ENCODE assay signal across 8 mouse cellular contexts in genomic region chr1:153751763-153752301, GRCm38 (mm10). TPM values are rescaled to one million over a fixed set of nuclear protein-coding genes. Genes with fewer than 3 reads are reported as not detected.
A peak's percentile ranks its signal among the peaks of the same experiment; 100 is the strongest.
DNase-seq lines count a peak whose midpoint lies in the region; ATAC-seq lines count a peak whose summit lies in the region.

No protein-coding gene starts in this region.

- H3K9me3 ChIP-seq in midbrain, embryonic 13.5 days = no peaks in the 10 kb centered on the region
- H3K9me3 ChIP-seq in midbrain, embryonic 10.5 days (replicated peaks) = no peaks in the 10 kb centered on the region
- H3K9me3 ChIP-seq in heart, embryonic 14.5 days (ENCODE audit: control insufficient read depth, low read length) = no peaks in the 10 kb centered on the region
- H3K9me3 ChIP-seq in midbrain, embryonic 15.5 days = no peaks in the 10 kb centered on the region

- H3K4me1 ChIP-seq in midbrain, embryonic 13.5 days (replicated peaks) = peaks cover 48% of the 10 kb centered on the region
- peaks cover 33% of the 10 kb centered on the region for H3K4me1 ChIP-seq in midbrain, embryonic 10.5 days
- peaks cover 23 to 36% of the 10 kb centered on the region in 2 experiments for H3K4me1 ChIP-seq in heart, embryonic 14.5 days (ENCODE audit: control insufficient read depth in 2 of 2, insufficient read depth in 2 of 2, low read length in 2 of 2)
- peaks cover 39% of the 10 kb centered on the region for H3K4me1 ChIP-seq in midbrain, embryonic 15.5 days

- WGBS in midbrain, embryonic 13.5 days = 51% methylated on average over 13 of the region's 13 CpGs
- WGBS in midbrain, embryonic 10.5 days = 61% methylated on average over 13 of the region's 13 CpGs
- WGBS in heart, embryonic 14.5 days = 13% methylated on average over 13 of the region's 13 CpGs
- WGBS in midbrain, embryonic 15.5 days = 58% methylated on average over 13 of the region's 13 CpGs

- H3K4me3 ChIP-seq in midbrain, embryonic 13.5 days (replicated peaks) = 0 out of 2 replicates have a peak overlapping the region, but pooled peaks have one; percentile 3
- no peak overlapping the region for H3K4me3 ChIP-seq in midbrain, embryonic 10.5 days
- H3K4me3 ChIP-seq in heart, embryonic 14.5 days (ENCODE audit: control insufficient read depth in 1 of 2, insufficient read depth in 1 of 2, low read depth in 1 of 2, low read length in 2 of 2) = peak overlapping the region; percentile 32 to 48
- peak overlapping the region; percentile 8 for H3K4me3 ChIP-seq in midbrain, embryonic 15.5 days

- peak overlapping the region; percentile 40 for H3K4me2 ChIP-seq in midbrain, embryonic 13.5 days (replicated peaks)
- H3K4me2 ChIP-seq in heart, embryonic 14.5 days (ENCODE audit: low read length) = peak overlapping the region; percentile 70
- peak overlapping the region; percentile 30 for H3K4me2 ChIP-seq in midbrain, embryonic 15.5 days

- peaks cover 34% of the 10 kb centered on the region for H3K36me3 ChIP-seq in midbrain, embryonic 13.5 days
- H3K36me3 ChIP-seq in midbrain, embryonic 10.5 days = peaks cover 8% of the 10 kb centered on the region; the same call in 1 of the 2 replicates
- 0 out of 2 replicates have a peak, but pooled peaks cover 3% of the 10 kb centered on the region for H3K36me3 ChIP-seq in heart, embryonic 14.5 days (ENCODE audit: control insufficient read depth, insufficient read depth, low read length)
- H3K36me3 ChIP-seq in midbrain, embryonic 15.5 days (replicated peaks) = peaks cover 14% of the 10 kb centered on the region; the same call in 1 of the 2 replicates

- DNase-seq in midbrain, embryonic 10.5 days (ENCODE audit: low spot score) = no peak
- peak; percentile 71 for DNase-seq in brain, adult 2 months (ENCODE audit: low read depth, low spot score)
- DNase-seq in kidney, postnatal 4 days = peak; percentile 49 to 62
- peak; percentile 60 for DNase-seq in thymus, postnatal 25 days
- DNase-seq in right cerebral cortex, postnatal 10 days (ENCODE audit: low spot score in 2 of 2) = no peak

- no peak for ATAC-seq in midbrain, embryonic 13.5 days
- ATAC-seq in heart, embryonic 14.5 days (ENCODE audit: insufficient number of reproducible peaks, insufficient read depth, low FRiP score, low read depth) = no peak
- no peak for ATAC-seq in midbrain, embryonic 15.5 days (replicated peaks)

- 0 out of 2 replicates have a peak overlapping the region, but pooled peaks have one; percentile 14 for H3K9ac ChIP-seq in midbrain, embryonic 13.5 days (replicated peaks)
- peak overlapping the region; percentile 50 for H3K9ac ChIP-seq in heart, embryonic 14.5 days (ENCODE audit: low read length)
- H3K9ac ChIP-seq in midbrain, embryonic 15.5 days = no peak overlapping the region; the same call in 1 of the 2 replicates

- H3K27ac ChIP-seq in midbrain, embryonic 13.5 days = no peak overlapping the region
- no peak overlapping the region for H3K27ac ChIP-seq in midbrain, embryonic 10.5 days (replicated peaks)
- peak overlapping the region; percentile 53 to 76 for H3K27ac ChIP-seq in heart, embryonic 14.5 days (replicated peaks in 1 of 2; ENCODE audit: control insufficient read depth in 1 of 2, insufficient read depth in 1 of 2, low read depth in 2 of 2, low read length in 2 of 2)
- H3K27ac ChIP-seq in midbrain, embryonic 15.5 days = peak overlapping the region; percentile 45; the same call in 1 of the 2 replicates

- no peaks in the 10 kb centered on the region for H3K27me3 ChIP-seq in midbrain, embryonic 13.5 days
- H3K27me3 ChIP-seq in midbrain, embryonic 10.5 days (ENCODE audit: low read depth, poor library complexity, severe bottlenecking) = 0 out of 2 replicates have a peak, but pooled peaks cover 9% of the 10 kb centered on the region
- H3K27me3 ChIP-seq in heart, embryonic 14.5 days (ENCODE audit: control insufficient read depth, insufficient read depth, low read length) = 0 out of 2 replicates have a peak, but pooled peaks cover 2% of the 10 kb centered on the region
- no peaks in the 10 kb centered on the region for H3K27me3 ChIP-seq in midbrain, embryonic 15.5 days (replicated peaks)

RNA-seq across cellular contexts. Expression of gene Rnasel, which starts 2.6 kb away (rescaled TPM):
- 57.3 and 62.8 TPM in 2 replicates for polyA plus RNA-seq in midbrain, embryonic 13.5 days (2015; fragmentation: Nextera tagmentation; extraction: Ambion mirVana)
- polyA plus RNA-seq in midbrain, embryonic 10.5 days (2016; fragmentation: Nextera tagmentation; extraction: Ambion mirVana) = 10.1 and 20.3 TPM in 2 replicates
- 24.3 and 26.7 TPM in 2 replicates for polyA plus RNA-seq in heart, embryonic 14.5 days (2014; fragmentation: Nextera tagmentation; extraction: Ambion mirVana)
- polyA plus RNA-seq in midbrain, embryonic 15.5 days (2015; fragmentation: Nextera tagmentation; extraction: Ambion mirVana) = 47.9 and 48.3 TPM in 2 replicates

RNA-seq across cellular contexts. Expression of gene Rgs16, which starts 11.7 kb away (rescaled TPM):
- polyA plus RNA-seq in midbrain, embryonic 13.5 days (2015; fragmentation: Nextera tagmentation; extraction: Ambion mirVana) = 34.5 and 34.6 TPM in 2 replicates
- 31.8 and 39.0 TPM in 2 replicates for polyA plus RNA-seq in midbrain, embryonic 10.5 days (2016; fragmentation: Nextera tagmentation; extraction: Ambion mirVana)
- 1.8 and 2.2 TPM in 2 replicates for polyA plus RNA-seq in heart, embryonic 14.5 days (2014; fragmentation: Nextera tagmentation; extraction: Ambion mirVana)
- polyA plus RNA-seq in midbrain, embryonic 15.5 days (2015; fragmentation: Nextera tagmentation; extraction: Ambion mirVana) = 20.7 and 24.0 TPM in 2 replicates

Comparison
In these comparisons a context has a peak if more than half of its experiments do, and no peak if none do; other contexts are left out.
1. H3K27ac ChIP-seq: peak in heart, embryonic 14.5 days (2 of 2) and midbrain, embryonic 15.5 days (single experiment); none in midbrain, embryonic 13.5 days (single experiment) and midbrain, embryonic 10.5 days (single experiment).
2. DNase-seq: peak in brain, adult 2 months (single experiment), kidney, postnatal 4 days (2 of 2) and thymus, postnatal 25 days (single experiment); none in midbrain, embryonic 10.5 days (single experiment) and right cerebral cortex, postnatal 10 days (0 of 2).
3. Peak in every context shown above with its lines, with median percentiles within 50 percentile points of each other: H3K4me2 ChIP-seq.